Comparison of ENCODE assay signal across 19 mouse cellular contexts in genomic region chr13:60273331-60273730, GRCm38 (mm10).
A peak's percentile ranks its signal among the peaks of the same experiment; 100 is the strongest.
DNase-seq lines count a peak whose midpoint lies in the region; ATAC-seq and TF ChIP-seq lines count a peak whose summit lies in the region.
"Had no signal": no experiment of that assay in that cellular context is flagged by ENCODE, and none has a peak within 500 bp of the region (broad histone marks: within the 10 kb centered on the region; RNA-seq: fewer than 3 reads in every experiment).

No protein-coding gene starts in this region.

- H3K27me3 ChIP-seq in heart, embryonic 16.5 days (ENCODE audit: control insufficient read depth, insufficient read depth, low read length) = no peaks in the 10 kb centered on the region
- H3K27me3 ChIP-seq in kidney, embryonic 16.5 days (ENCODE audit: insufficient read depth, low read length) = no peaks in the 10 kb centered on the region
- H3K27me3 ChIP-seq in stomach, embryonic 15.5 days (replicated peaks) = no peaks in the 10 kb centered on the region
- no peaks in the 10 kb centered on the region for H3K27me3 ChIP-seq in stomach, postnatal 0 days (ENCODE audit: control insufficient read depth, insufficient read depth, low read length)
- H3K27me3 ChIP-seq: hindbrain, embryonic 15.5 days; limb, embryonic 12.5 days; liver, embryonic 15.5 days had no signal

- no peak for DNase-seq in heart, postnatal 14 days
- peak; percentile 56 for DNase-seq in kidney, postnatal 10 days
- DNase-seq in stomach, postnatal 0 days (ENCODE audit: low spot score) = no peak
- DNase-seq in urinary bladder, postnatal 4 days (ENCODE audit: low spot score in 2 of 2) = no peak
- DNase-seq: cerebellum, adult 2 months; cerebellum, postnatal 36 days; gastrocnemius, postnatal 14 days; lung, postnatal 4 days; retina, postnatal 1 day; thymus, postnatal 25 days had no signal

- no peak overlapping the region for H3K4me3 ChIP-seq in heart, embryonic 16.5 days (ENCODE audit: low read length)
- H3K4me3 ChIP-seq in kidney, embryonic 16.5 days (ENCODE audit: low read length) = no peak overlapping the region
- H3K4me3 ChIP-seq in stomach, embryonic 15.5 days (replicated peaks) = no peak overlapping the region
- H3K4me3 ChIP-seq in stomach, postnatal 0 days (ENCODE audit: low read depth, low read length) = no peak overlapping the region
- H3K4me3 ChIP-seq: erythroblast, embryonic 14.5 days; hindbrain, embryonic 15.5 days; limb, embryonic 12.5 days; liver, embryonic 15.5 days had no signal

- 0 out of 2 replicates have a peak, but pooled peaks have one; percentile 6 for ATAC-seq in heart, embryonic 16.5 days (replicated peaks; ENCODE audit: extremely low read depth, insufficient read depth, low FRiP score)
- ATAC-seq in kidney, embryonic 16.5 days (ENCODE audit: low FRiP score, low TSS enrichment) = no peak
- 0 out of 2 replicates have a peak, but pooled peaks have one; percentile 10 for ATAC-seq in stomach, embryonic 15.5 days (ENCODE audit: insufficient read depth, low FRiP score, low read depth)
- ATAC-seq in stomach, postnatal 0 days (ENCODE audit: low FRiP score, low TSS enrichment) = no peak
- ATAC-seq: forebrain, embryonic 14.5 days; intestine, embryonic 16.5 days had no signal

- H3K4me2 ChIP-seq in heart, embryonic 16.5 days (ENCODE audit: low read depth, low read length) = no peak overlapping the region
- no peak overlapping the region for H3K4me2 ChIP-seq in kidney, embryonic 16.5 days (replicated peaks; ENCODE audit: low read depth, low read length)
- no peak overlapping the region for H3K4me2 ChIP-seq in stomach, embryonic 15.5 days
- H3K4me2 ChIP-seq in stomach, postnatal 0 days (replicated peaks; ENCODE audit: low read depth) = no peak overlapping the region
- H3K4me2 ChIP-seq: hindbrain, embryonic 15.5 days; limb, embryonic 12.5 days; liver, embryonic 15.5 days had no signal

- intact Hi-C loops in heart, postnatal 14 days (cut with DNase I) = no loop called here

- H3K9ac ChIP-seq in heart, embryonic 16.5 days (ENCODE audit: low read length) = no peak overlapping the region
- no peak overlapping the region for H3K9ac ChIP-seq in kidney, embryonic 16.5 days (replicated peaks; ENCODE audit: low read length)
- no peak overlapping the region for H3K9ac ChIP-seq in stomach, embryonic 15.5 days
- H3K9ac ChIP-seq in stomach, postnatal 0 days (ENCODE audit: low read length) = no peak overlapping the region
- H3K9ac ChIP-seq: hindbrain, embryonic 15.5 days; limb, embryonic 12.5 days; liver, embryonic 15.5 days had no signal

- H3K4me1 ChIP-seq in heart, embryonic 16.5 days (ENCODE audit: control insufficient read depth, insufficient read depth, low read length) = no peaks in the 10 kb centered on the region
- H3K4me1 ChIP-seq in kidney, embryonic 16.5 days (ENCODE audit: insufficient read depth, low read length) = peaks cover 25% of the 10 kb centered on the region
- H3K4me1 ChIP-seq in stomach, embryonic 15.5 days = 0 out of 2 replicates have a peak, but pooled peaks cover under 1% of the 10 kb centered on the region
- no peaks in the 10 kb centered on the region for H3K4me1 ChIP-seq in stomach, postnatal 0 days (replicated peaks; ENCODE audit: control insufficient read depth, insufficient read depth)
- H3K4me1 ChIP-seq: hindbrain, embryonic 15.5 days; liver, embryonic 15.5 days had no signal

- H3K27ac ChIP-seq in heart, embryonic 16.5 days (ENCODE audit: low read length) = peak overlapping the region; percentile 53
- no peak overlapping the region for H3K27ac ChIP-seq in kidney, embryonic 16.5 days (ENCODE audit: low read length)
- no peak overlapping the region for H3K27ac ChIP-seq in stomach, embryonic 15.5 days
- no peak overlapping the region for H3K27ac ChIP-seq in stomach, postnatal 0 days (replicated peaks)
- H3K27ac ChIP-seq: hindbrain, embryonic 15.5 days; limb, embryonic 12.5 days; liver, embryonic 15.5 days had no signal

- no peak for TF ChIP-seq EP300 in stomach, postnatal 0 days (optimal IDR thresholded peaks at IDR 0.05)

- 72% methylated on average over 7 of the region's 7 CpGs for WGBS in heart, embryonic 16.5 days
- 83% methylated on average over 7 of the region's 7 CpGs for WGBS in kidney, embryonic 16.5 days
- WGBS in stomach, embryonic 15.5 days = 78% methylated on average over 7 of the region's 7 CpGs
- 73% methylated on average over 7 of the region's 7 CpGs for WGBS in stomach, postnatal 0 days

- H3K36me3 ChIP-seq in heart, embryonic 16.5 days (ENCODE audit: control insufficient read depth, insufficient read depth) = no peaks in the 10 kb centered on the region
- no peaks in the 10 kb centered on the region for H3K36me3 ChIP-seq in kidney, embryonic 16.5 days (ENCODE audit: insufficient read depth, low read length)
- no peaks in the 10 kb centered on the region for H3K36me3 ChIP-seq in stomach, embryonic 15.5 days
- no peaks in the 10 kb centered on the region for H3K36me3 ChIP-seq in stomach, postnatal 0 days (ENCODE audit: control insufficient read depth, insufficient read depth, low read length)
- H3K36me3 ChIP-seq: hindbrain, embryonic 15.5 days; limb, embryonic 12.5 days; liver, embryonic 15.5 days had no signal

- peaks cover 9% of the 10 kb centered on the region for H3K9me3 ChIP-seq in heart, embryonic 16.5 days (replicated peaks; ENCODE audit: control insufficient read depth, low read length)
- peaks cover 12% of the 10 kb centered on the region for H3K9me3 ChIP-seq in kidney, embryonic 16.5 days (ENCODE audit: low read length)
- H3K9me3 ChIP-seq in stomach, embryonic 15.5 days = no peaks in the 10 kb centered on the region
- H3K9me3 ChIP-seq in stomach, postnatal 0 days (ENCODE audit: control insufficient read depth, low read length) = 0 out of 2 replicates have a peak, but pooled peaks cover 2% of the 10 kb centered on the region
- H3K9me3 ChIP-seq: hindbrain, embryonic 15.5 days; liver, embryonic 15.5 days had no signal

- no peak for TF ChIP-seq CTCF in stomach, postnatal 0 days (IDR thresholded peaks at IDR 0.05; ENCODE audit: low read depth)

Comparison
In these comparisons a context has a peak if more than half of its experiments do, and no peak if none do; other contexts are left out.
1. ATAC-seq: peak in heart, embryonic 16.5 days (single experiment) and stomach, embryonic 15.5 days (single experiment); none in kidney, embryonic 16.5 days (single experiment) and stomach, postnatal 0 days (single experiment).